Mouse (Mus musculus) thymus, postnatal 0 days (tissue): ENCODE measurements around the gene Gabrb1. TPM values are rescaled to one million over a fixed set of nuclear protein-coding genes. Genes with fewer than 3 reads are reported as not detected.

Experiments used
- polyA plus RNA-seq: library from polyadenylated mRNA; unstranded; fragments of >200 nt; fragmentation: Nextera tagmentation; extraction: Ambion mirVana; gene quantifications from 2 replicates; pipeline ENCODE4 v1.2.1, GENCODE M21; 2015

Gabrb1 gene
- polyA plus RNA-seq, 1 experiment from 2014 or later, result 0.03 TPM

Other genes starting within 250 kb of the Gabrb1 start
- not detected in 2 replicates for gene Cox7b2, start 109.9 kb upstream of the Gabrb1 start, polyA plus RNA-seq
- 0.07 and 0.09 TPM in 2 replicates for gene Gabra4, start 195 bp downstream of the Gabrb1 start, polyA plus RNA-seq